Mouse (Mus musculus): ENCODE measurements around the gene Casr.

DNA sequence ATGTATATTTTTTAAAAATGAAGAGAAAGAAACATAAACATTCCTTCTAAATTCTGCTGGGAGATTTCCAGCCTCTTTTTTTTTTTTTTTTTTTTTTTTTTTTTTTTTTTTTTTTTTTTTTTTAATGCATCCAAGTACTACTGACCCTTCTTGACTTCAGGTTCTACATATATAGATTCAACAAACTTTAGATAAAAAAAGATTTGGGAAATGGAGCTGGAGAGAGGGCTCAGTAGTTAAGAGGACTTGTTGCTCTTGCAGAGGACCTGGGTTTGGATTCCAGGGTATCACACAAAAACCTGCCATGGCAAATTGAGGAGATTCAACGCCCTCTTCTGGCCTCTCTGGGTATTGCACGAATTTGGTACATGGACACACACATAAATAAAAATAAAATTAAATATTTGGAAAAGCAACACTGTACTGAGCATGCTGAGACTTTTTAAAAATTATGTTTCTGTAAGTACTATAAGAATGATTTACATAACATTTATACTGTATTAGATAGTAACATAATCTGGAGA lies 91.9 kb downstream of the Casr start:
- no peak for TF ChIP-seq POLR2A (IDR thresholded peaks at IDR 0.05; ENCODE audit: control insufficient read depth, low read depth, low read length)
- no peak for TF ChIP-seq CTCF (IDR thresholded peaks at IDR 0.05; ENCODE audit: control insufficient read depth, insufficient read depth, insufficient replicate concordance, low read depth, low read length)

All from testis, adult 2 months (tissue).